Mouse (Mus musculus) NIH3T3 (cell line): Measurements from ENCODE around the gene Tmem39a.

Experiments used
- DNase-seq: peaks from one replicate; pipeline ENCODE4 v3.0.0-alpha.2; 2012; ENCODE audit warnings: low read depth

Tmem39a gene

GRCm38 (mm10) chr16:38591506-38591905, 33.0 kb downstream of the Tmem39a start:
- no peak for DNase-seq

GRCm38 (mm10) chr16:38592026-38592678, 33.7 kb downstream of the Tmem39a start:
- DNase-seq = no peak

- no peak for DNase-seq
These were observed 34.4 kb downstream of the Tmem39a start for GRCm38 (mm10) chr16:38592946-38593345.

- DNase-seq = no peak
These were observed 35.9 kb downstream of the Tmem39a start for GRCm38 (mm10) chr16:38594435-38594834.

GRCm38 (mm10) chr16:38596099-38596498, 37.6 kb downstream of the Tmem39a start:
- no peak for DNase-seq

- DNase-seq = no peak
These were observed 38.2 kb downstream of the Tmem39a start for GRCm38 (mm10) chr16:38596651-38597050.

GRCm38 (mm10) chr16:38598986-38599680, 40.6 kb downstream of the Tmem39a start:
- no peak for DNase-seq

GRCm38 (mm10) chr16:38602989-38603804, 44.7 kb downstream of the Tmem39a start:
- DNase-seq = no peak

GRCm38 (mm10) chr16:38606509-38606908, 48.0 kb downstream of the Tmem39a start:
- DNase-seq = no peak

- no peak for DNase-seq
These were observed 50.2 kb downstream of the Tmem39a start for GRCm38 (mm10) chr16:38608687-38609086.

GRCm38 (mm10) chr16:38609092-38609491, 50.6 kb downstream of the Tmem39a start:
- no peak for DNase-seq

GRCm38 (mm10) chr16:38612646-38613045, 54.1 kb downstream of the Tmem39a start:
- DNase-seq = peak; percentile 78

GRCm38 (mm10) chr16:38613646-38614045, 55.1 kb downstream of the Tmem39a start:
- DNase-seq = no peak

GRCm38 (mm10) chr16:38617977-38618376, 59.5 kb downstream of the Tmem39a start:
- DNase-seq = no peak

GRCm38 (mm10) chr16:38619054-38619453, 60.6 kb downstream of the Tmem39a start:
- DNase-seq = peak; percentile 75

- no peak for DNase-seq
These were observed 62.4 kb downstream of the Tmem39a start for GRCm38 (mm10) chr16:38620696-38621450.

GRCm38 (mm10) chr16:38622283-38622682, 63.8 kb downstream of the Tmem39a start:
- peak; percentile 34 for DNase-seq

GRCm38 (mm10) chr16:38624303-38624702, 65.8 kb downstream of the Tmem39a start:
- no peak for DNase-seq

- DNase-seq = no peak
These were observed 66.9 kb downstream of the Tmem39a start for GRCm38 (mm10) chr16:38625411-38625810.

GRCm38 (mm10) chr16:38625811-38626369, 67.4 kb downstream of the Tmem39a start:
- no peak for DNase-seq

GRCm38 (mm10) chr16:38632147-38632546, 73.6 kb downstream of the Tmem39a start:
- DNase-seq = peak; percentile 68
